Mouse (Mus musculus) bone marrow macrophage, adult 2 months (primary cell): Measurements from ENCODE around the gene Mad1l1. TPM values are rescaled to one million over a fixed set of nuclear protein-coding genes. Genes with fewer than 3 reads are reported as not detected.
A peak's percentile ranks its signal among the peaks of the same experiment; 100 is the strongest.

Experiments
- H3K27ac ChIP-seq: 2 replicates; pipeline ENCODE4 v1.5.1; 2012; ENCODE audit warnings: low read depth, low read length; ENCODE audit not compliant: insufficient read depth
- H3K4me1 ChIP-seq: 2 replicates; pipeline ENCODE4 v1.6.1; 2012; ENCODE audit warnings: low read length; ENCODE audit not compliant: control insufficient read depth, insufficient read depth
- H3K4me3 ChIP-seq: 2 replicates; pipeline ENCODE4 v1.5.1; 2012; ENCODE audit warnings: mild to moderate bottlenecking, low read length, moderate library complexity; ENCODE audit not compliant: insufficient read depth
- CTCF ChIP-seq: IDR thresholded peaks from 2 replicates; pipeline ENCODE4 v1.5.1; 2012; ENCODE audit warnings: low read depth, mild to moderate bottlenecking, low read length, moderate library complexity
- POLR2A ChIP-seq: IDR thresholded peaks from 2 replicates; pipeline ENCODE4 v1.6.1; 2012; ENCODE audit warnings: mild to moderate bottlenecking, low read depth, low read length, borderline replicate concordance
- polyA plus RNA-seq: library from polyadenylated mRNA; stranded (reverse); fragments of >200 nt; gene quantifications from 2 replicates; pipeline ENCODE4 v1.2.4, GENCODE M21; 2012; ENCODE audit not compliant: missing spikeins, insufficient read depth, insufficient read length

Mad1l1 gene
- polyA plus RNA-seq, 1 experiment: 16.5 TPM

GRCm38 (mm10) chr5:140332519-140332918 lies 11.2 kb upstream of the Mad1l1 start:
- Histone ChIP-seq H3K4me3 (no peak overlapping the region), H3K27ac (no peak overlapping the region), H3K4me1 (peaks cover 2% of the 10 kb centered on the region)
- no peak for TF ChIP-seq POLR2A
- TF ChIP-seq CTCF: no peak

DNA sequence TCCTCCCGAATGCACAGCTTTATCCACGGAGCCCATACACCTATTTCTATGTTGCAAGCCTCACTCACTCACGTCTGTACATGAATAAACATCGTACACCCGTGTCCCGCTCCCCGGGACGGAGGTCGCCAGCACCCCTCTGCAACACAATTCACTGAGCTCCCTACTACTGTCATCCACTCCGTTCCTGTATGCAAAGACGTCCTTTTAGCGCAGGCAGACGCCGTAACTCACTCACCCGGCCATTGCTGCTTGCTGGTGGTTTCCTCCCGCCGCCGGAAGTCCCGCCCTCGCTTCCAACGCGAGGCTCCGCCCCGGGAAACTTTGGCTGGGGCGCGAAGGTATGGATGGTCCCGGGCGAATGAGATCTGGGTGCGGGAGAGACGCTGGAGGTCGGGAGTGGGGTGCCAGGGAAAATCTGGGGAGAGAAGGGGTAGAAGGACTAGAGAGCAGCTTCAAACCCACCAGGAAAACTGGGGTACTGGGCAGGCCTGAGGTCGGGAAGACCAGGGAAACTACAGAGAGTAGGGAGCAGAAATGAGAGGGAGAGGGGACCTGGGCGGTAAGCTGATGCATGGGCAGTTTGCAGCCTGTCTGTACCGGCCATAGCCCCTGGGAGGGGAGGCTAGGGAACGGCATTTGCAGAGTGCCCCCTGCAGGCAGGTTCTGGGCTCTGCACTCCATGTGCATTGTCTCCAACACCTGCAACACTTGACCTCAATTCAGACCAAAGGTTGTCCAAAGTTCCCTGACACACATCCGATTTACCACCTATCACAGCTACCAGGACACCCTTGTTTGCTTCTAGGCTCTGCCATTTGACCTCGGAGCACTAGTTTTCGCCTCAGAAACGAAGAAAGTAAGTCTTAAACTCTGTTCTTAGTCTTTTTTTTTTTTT lies 10.5 kb upstream of the Mad1l1 start, which contains the start of gene Mrm2:
Mrm2 (minus strand) TSS at position 284 of the 898 bp plus-strand sequence.
- Histone ChIP-seq H3K4me3 (peak within 1 kb of the TSS; percentile 82), H3K4me1 (peaks cover 2% of the 10 kb centered on the region), H3K27ac (peak within 1 kb of the TSS; percentile 51)
- TF ChIP-seq CTCF (peak; percentile 98), POLR2A (no peak)

DNA sequence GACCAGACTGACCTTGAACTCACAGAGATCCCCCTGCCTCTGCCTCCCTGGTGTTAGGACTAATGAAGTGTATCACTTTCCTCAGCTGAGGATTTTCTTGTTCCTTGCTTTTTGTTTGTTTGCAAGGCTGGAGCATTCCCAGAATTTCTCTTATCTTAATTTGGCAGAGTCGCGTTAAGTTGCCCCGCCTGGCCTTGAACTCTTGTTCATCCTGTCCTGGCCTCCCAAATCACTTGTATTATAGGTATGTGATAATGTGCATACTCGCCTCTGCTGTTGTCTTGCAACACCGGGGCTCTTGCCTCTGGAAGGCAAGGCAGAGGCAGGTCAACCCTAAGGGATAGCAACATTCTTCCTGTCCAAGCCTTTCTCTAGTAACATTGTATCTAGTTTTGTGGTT lies 2.7 kb upstream of the Mad1l1 start:
- Histone ChIP-seq H3K4me1 (peaks cover 5% of the 10 kb centered on the region), H3K27ac (no peak overlapping the region), H3K4me3 (no peak overlapping the region)
- TF ChIP-seq CTCF: no peak
- TF ChIP-seq POLR2A: no peak

DNA sequence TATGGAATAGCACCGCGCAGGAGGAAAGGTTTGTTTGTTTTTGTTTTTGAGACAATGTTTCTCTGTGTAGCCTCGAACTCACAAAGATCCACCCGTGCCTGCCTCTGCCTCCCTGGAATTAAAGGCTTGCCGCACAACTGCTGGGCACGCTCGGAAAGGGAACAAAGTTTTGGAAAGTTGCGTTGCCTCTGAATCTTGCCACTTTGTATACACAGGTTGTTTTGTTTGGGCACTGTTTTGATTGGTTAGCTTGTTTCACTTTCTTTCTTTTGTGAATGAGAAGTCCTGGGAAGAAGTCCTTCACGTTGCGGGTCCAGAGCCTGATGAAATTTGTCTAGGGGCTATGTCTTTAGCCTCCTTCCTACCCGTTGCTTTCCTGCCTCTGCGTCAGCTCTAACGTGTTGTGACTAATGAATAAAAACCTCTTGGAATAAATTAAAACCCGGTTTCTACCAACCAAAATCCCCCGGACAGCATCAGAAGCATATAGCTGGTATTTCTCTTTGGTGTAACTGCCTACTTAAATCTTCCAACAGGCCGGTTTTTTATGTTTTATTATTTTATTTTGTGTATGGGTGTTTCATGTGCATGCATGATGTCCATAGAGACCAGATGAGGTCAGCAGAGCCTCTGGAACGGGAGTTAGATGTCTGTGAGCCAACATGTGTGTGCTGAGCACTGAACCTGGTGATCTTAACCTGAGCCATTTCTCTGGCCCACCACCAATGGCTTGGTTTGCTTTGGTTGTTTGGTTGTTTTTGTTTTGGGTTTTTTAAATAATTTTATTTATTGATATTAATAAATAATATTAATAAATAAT lies 614 bp upstream of the Mad1l1 start:
- TF ChIP-seq POLR2A: no peak
- TF ChIP-seq CTCF: no peak
- H3K4me3 ChIP-seq: peak overlapping the region; percentile 98
- H3K27ac ChIP-seq: peak overlapping the region; percentile 87
- H3K4me1 ChIP-seq: peaks cover 5% of the 10 kb centered on the region

DNA sequence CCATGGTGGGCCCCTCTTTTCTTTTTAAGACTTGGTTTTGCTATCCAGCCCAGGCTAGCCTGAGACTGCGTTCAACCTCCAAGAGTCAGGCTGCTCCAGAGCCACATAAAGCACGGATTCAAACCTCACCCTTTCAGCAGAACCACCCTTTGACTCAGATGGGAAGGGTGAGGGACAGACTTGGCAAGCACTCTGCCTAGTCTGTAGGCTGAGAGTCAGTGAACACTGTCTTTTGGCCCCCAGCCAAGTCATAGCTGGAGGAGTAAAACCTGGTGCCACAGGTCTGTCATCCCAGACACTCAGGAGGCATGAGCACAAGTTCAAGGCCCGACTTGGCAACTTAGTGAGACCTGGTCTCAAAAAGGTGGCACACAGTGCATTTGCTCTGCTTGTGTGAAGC lies 4.6 kb downstream of the Mad1l1 start:
- H3K4me3 ChIP-seq: no peak overlapping the region
- peaks cover 5% of the 10 kb centered on the region for H3K4me1 ChIP-seq
- TF ChIP-seq CTCF (no peak), POLR2A (no peak)
- H3K27ac ChIP-seq: no peak overlapping the region

- Histone ChIP-seq H3K4me3 (no peak overlapping the region), H3K27ac (no peak overlapping the region), H3K4me1 (no peaks in the 10 kb centered on the region)
- no peak for TF ChIP-seq POLR2A
- no peak for TF ChIP-seq CTCF
Observed at GRCm38 (mm10) chr5:140307602-140308001, 13.8 kb downstream of the Mad1l1 start.

- TF ChIP-seq POLR2A: no peak
- TF ChIP-seq CTCF: no peak
- no peak overlapping the region for H3K27ac ChIP-seq
- no peak overlapping the region for H3K4me3 ChIP-seq
- no peaks in the 10 kb centered on the region for H3K4me1 ChIP-seq
Observed at GRCm38 (mm10) chr5:140306016-140306415, 15.3 kb downstream of the Mad1l1 start.

DNA sequence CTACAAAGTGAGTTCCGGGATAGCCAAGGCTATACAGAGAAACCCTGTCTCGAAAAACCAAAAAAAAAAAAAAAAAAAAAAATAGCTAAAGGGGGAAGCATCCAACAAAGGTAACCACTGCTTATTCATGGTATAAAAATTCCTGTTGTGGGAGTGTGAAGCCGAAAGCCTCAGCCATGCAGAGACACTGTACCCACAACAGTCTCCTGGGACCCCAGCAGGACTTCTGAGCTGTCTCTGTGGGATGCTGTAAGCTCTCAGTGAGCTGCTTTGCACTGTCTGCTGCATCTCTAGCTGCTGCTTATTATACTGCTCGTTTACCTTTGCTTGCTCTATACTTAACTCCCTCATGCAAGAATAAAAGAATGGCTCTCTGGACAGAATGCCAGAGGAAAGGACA lies 23.1 kb downstream of the Mad1l1 start:
- TF ChIP-seq CTCF (no peak), POLR2A (no peak)
- H3K4me3 ChIP-seq: no peak overlapping the region
- H3K27ac ChIP-seq: no peak overlapping the region
- no peaks in the 10 kb centered on the region for H3K4me1 ChIP-seq

DNA sequence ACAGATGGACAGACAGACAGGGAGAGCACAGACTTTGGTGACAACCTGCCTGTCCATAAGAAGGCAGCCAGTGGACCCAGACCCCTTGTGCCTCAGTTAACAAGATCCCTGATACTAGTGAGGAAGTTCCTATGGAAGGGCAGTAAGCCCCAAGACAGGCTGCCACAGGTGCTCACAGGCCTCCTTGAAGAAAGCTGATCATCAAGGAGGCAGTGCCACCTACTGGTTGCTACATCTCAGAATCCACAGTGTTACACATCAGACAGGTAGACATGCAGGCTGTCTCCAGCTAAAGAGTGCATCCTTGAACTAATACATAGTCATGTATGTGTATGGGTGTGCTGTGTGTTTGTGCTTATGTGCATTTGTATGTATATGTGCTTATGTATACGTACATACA lies 29.2 kb downstream of the Mad1l1 start:
- H3K4me3 ChIP-seq: no peak overlapping the region
- TF ChIP-seq CTCF: peak; percentile 62
- TF ChIP-seq POLR2A: no peak
- H3K27ac ChIP-seq: no peak overlapping the region
- no peaks in the 10 kb centered on the region for H3K4me1 ChIP-seq

DNA sequence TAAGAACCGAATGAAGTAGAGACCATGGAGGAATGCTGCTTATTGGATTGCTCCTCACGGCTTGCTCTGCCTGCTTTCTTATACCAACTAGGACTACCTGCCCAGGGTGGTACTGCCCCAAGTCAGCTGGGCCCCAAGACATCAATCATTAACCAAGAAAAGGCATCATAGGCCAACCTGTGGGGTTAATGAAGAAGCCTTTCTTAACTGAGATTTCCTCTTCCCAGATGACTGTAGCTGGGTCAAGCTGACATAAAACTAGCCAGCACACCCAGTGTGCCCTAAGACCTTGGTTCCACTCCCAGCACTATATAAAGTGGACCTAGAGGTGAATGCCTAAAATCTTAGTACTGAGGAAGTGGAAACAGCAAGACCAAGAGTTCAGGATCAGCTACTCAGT lies 32.2 kb downstream of the Mad1l1 start:
- no peak overlapping the region for H3K4me3 ChIP-seq
- TF ChIP-seq CTCF: no peak
- H3K4me1 ChIP-seq: no peaks in the 10 kb centered on the region
- H3K27ac ChIP-seq: no peak overlapping the region
